ENCODE assay signal across 19 mouse cellular contexts in genomic region chr11:109575832-109576231, GRCm38 (mm10). TPM values are rescaled to one million over a fixed set of nuclear protein-coding genes. Genes with fewer than 3 reads are reported as not detected.
DNase-seq lines count a peak whose midpoint lies in the region; ATAC-seq and TF ChIP-seq lines count a peak whose summit lies in the region.
"Had no signal": no experiment of that assay in that cellular context is flagged by ENCODE, and none has a peak within 500 bp of the region (broad histone marks: within the 10 kb centered on the region; RNA-seq: fewer than 3 reads in every experiment).

No protein-coding gene starts in this region.

- H3K27me3 ChIP-seq in lung, embryonic 16.5 days (ENCODE audit: control insufficient read depth, insufficient read depth, low read depth, low read length): no peaks in the 10 kb centered on the region
- H3K27me3 ChIP-seq: embryonic facial prominence, embryonic 13.5 days; hindbrain, embryonic 12.5 days; limb, embryonic 15.5 days; midbrain, embryonic 15.5 days; neural tube, embryonic 15.5 days had no signal

- no peak for TF ChIP-seq CTCF in lung, adult 2 months (IDR thresholded peaks at IDR 0.05; ENCODE audit: insufficient read depth, low read length)

- ATAC-seq in lung, embryonic 16.5 days (ENCODE audit: low read depth): peak; percentile 43; the same call in 1 of the 2 replicates
- peak; percentile 68 for ATAC-seq in megakaryocyte progenitor cell, adult 5-6 weeks (replicated peaks; ENCODE audit: poor library complexity)
- ATAC-seq in CD4-positive, CD25-positive, alpha-beta regulatory T cell, adult 4 months: no peak
- ATAC-seq: midbrain, embryonic 15.5 days had no signal

- no peaks in the 10 kb centered on the region for H3K9me3 ChIP-seq in lung, embryonic 16.5 days (ENCODE audit: control insufficient read depth, low read length)
- H3K9me3 ChIP-seq: embryonic facial prominence, embryonic 13.5 days; hindbrain, embryonic 12.5 days; limb, embryonic 15.5 days; megakaryocyte, embryonic 14.5 days; midbrain, embryonic 15.5 days; neural tube, embryonic 15.5 days had no signal

- peaks cover 19% of the 10 kb centered on the region for H3K4me1 ChIP-seq in lung, embryonic 16.5 days (replicated peaks; ENCODE audit: control insufficient read depth, insufficient read depth, low read length)
- H3K4me1 ChIP-seq in lung, adult 2 months (ENCODE audit: control insufficient read depth, insufficient read depth, low read length): no peaks in the 10 kb centered on the region
- H3K4me1 ChIP-seq: hindbrain, embryonic 12.5 days; midbrain, embryonic 15.5 days; neural tube, embryonic 15.5 days had no signal

- no peak overlapping the region for H3K4me3 ChIP-seq in lung, embryonic 16.5 days (ENCODE audit: low read length)
- no peak overlapping the region for H3K4me3 ChIP-seq in lung, adult 2 months (replicated peaks; ENCODE audit: extremely low read depth, low read depth, low read length)
- H3K4me3 ChIP-seq: embryonic facial prominence, embryonic 13.5 days; hindbrain, embryonic 12.5 days; limb, embryonic 15.5 days; megakaryocyte, embryonic 14.5 days; midbrain, embryonic 15.5 days; neural tube, embryonic 15.5 days had no signal

- H3K4me2 ChIP-seq in lung, embryonic 16.5 days (ENCODE audit: low read depth, low read length): no peak overlapping the region
- H3K4me2 ChIP-seq: embryonic facial prominence, embryonic 13.5 days; heart, embryonic 11.5 days; hindbrain, embryonic 12.5 days; limb, embryonic 15.5 days; midbrain, embryonic 15.5 days; neural tube, embryonic 15.5 days had no signal

- DNase-seq in kidney, postnatal 14 days: peak; percentile 8
- DNase-seq in kidney, postnatal 36 days: no peak
- DNase-seq in lung, adult 2 months: no peak
- DNase-seq in brain, embryonic 18.5 days (ENCODE audit: low read depth, low spot score): peak; percentile 37
- DNase-seq: adrenal gland, adult 2 months; cerebellum, adult 11 months; heart, postnatal 14 days; kidney, adult 18-20 months; thymus, postnatal 14 days had no signal

- no peak overlapping the region for H3K27ac ChIP-seq in lung, embryonic 16.5 days (ENCODE audit: low read length)
- H3K27ac ChIP-seq: embryonic facial prominence, embryonic 13.5 days; hindbrain, embryonic 12.5 days; limb, embryonic 15.5 days; midbrain, embryonic 15.5 days; neural tube, embryonic 15.5 days had no signal

- TF ChIP-seq POLR2A in lung, adult 2 months (IDR thresholded peaks at IDR 0.05; ENCODE audit: borderline replicate concordance, extremely low read depth, low read depth, low read length): no peak

- H3K9ac ChIP-seq in lung, embryonic 16.5 days (ENCODE audit: low read length): no peak overlapping the region
- H3K9ac ChIP-seq: embryonic facial prominence, embryonic 13.5 days; hindbrain, embryonic 12.5 days; limb, embryonic 15.5 days; midbrain, embryonic 15.5 days; neural tube, embryonic 15.5 days had no signal

- WGBS in lung, embryonic 16.5 days: 50% methylated on average over 6 of the region's 6 CpGs
- 66% methylated on average over 6 of the region's 6 CpGs for WGBS in lung, adult 2 months

- peaks cover 12% of the 10 kb centered on the region for H3K36me3 ChIP-seq in lung, embryonic 16.5 days (ENCODE audit: control insufficient read depth, insufficient read depth, low read length)
- H3K36me3 ChIP-seq: hindbrain, embryonic 12.5 days; midbrain, embryonic 15.5 days; neural tube, embryonic 15.5 days had no signal

RNA-seq across cellular contexts. Expression of gene Wipi1, which starts 35.9 kb away (rescaled TPM):
- polyA plus RNA-seq in lung, embryonic 16.5 days (2015; fragmentation: Nextera tagmentation; extraction: Ambion mirVana): 44.2 and 46.4 TPM in 2 replicates
- 16.3 and 20.3 TPM in 2 replicates for polyA plus RNA-seq in lung, adult 2 months (2012; rRNA removed)
- 7.4 and 8.8 TPM in 2 replicates for total RNA-seq in megakaryocyte progenitor cell, adult 5-6 weeks (2015)
- 6.4 and 6.9 TPM in 2 replicates for total RNA-seq in megakaryocyte progenitor cell, adult 5-6 weeks (2017)
- not detected for polyA plus RNA-seq in CD4-positive, CD25-positive, alpha-beta regulatory T cell, adult 4 months (2017; shearing (Covaris generic))

Comparison
In these comparisons a context has a peak if more than half of its experiments do, and no peak if none do; other contexts are left out.
1. DNase-seq: peak in kidney, postnatal 14 days (single experiment) and brain, embryonic 18.5 days (single experiment); none in kidney, postnatal 36 days (0 of 2) and lung, adult 2 months (single experiment).
2. RNA of gene Wipi1, which starts 35.9 kb away (polyA plus RNA-seq): 44.2 to 46.4 TPM in lung, embryonic 16.5 days and 16.3 to 20.3 TPM in lung, adult 2 months; not detected in CD4-positive, CD25-positive, alpha-beta regulatory T cell, adult 4 months; every median in the first group is over 10 times any median in the second.